Mouse (Mus musculus): ENCODE measurements around the gene Atoh7. TPM values are rescaled to one million over a fixed set of nuclear protein-coding genes. Genes with fewer than 3 reads are reported as not detected.

Gene Atoh7
- polyA plus RNA-seq, 1 experiment from 2014 or later, result not detected

Other genes starting within 250 kb of the Atoh7 start
- 34.1 and 35.3 TPM in 2 replicates for gene Tet1, start 190.7 kb upstream of the Atoh7 start, polyA plus RNA-seq (2014; fragmentation: Nextera tagmentation; extraction: Ambion mirVana)
- 10.0 and 16.0 TPM in 2 replicates for gene Slc25a16, start 179.0 kb upstream of the Atoh7 start, polyA plus RNA-seq (2014; fragmentation: Nextera tagmentation; extraction: Ambion mirVana)
- 20.5 and 27.2 TPM in 2 replicates for gene Dna2, start 152.6 kb upstream of the Atoh7 start, polyA plus RNA-seq (2014; fragmentation: Nextera tagmentation; extraction: Ambion mirVana)
- gene Rufy2, start 119.4 kb upstream of the Atoh7 start, polyA plus RNA-seq (2014; fragmentation: Nextera tagmentation; extraction: Ambion mirVana), result 19.7 and 28.4 TPM in 2 replicates
- 82.2 and 86.8 TPM in 2 replicates for gene Hnrnph3, start 75.4 kb upstream of the Atoh7 start, polyA plus RNA-seq (2014; fragmentation: Nextera tagmentation; extraction: Ambion mirVana)
- gene Pbld2, start 75.3 kb upstream of the Atoh7 start, polyA plus RNA-seq (2014; fragmentation: Nextera tagmentation; extraction: Ambion mirVana), result 1.9 and 2.7 TPM in 2 replicates
- gene Pbld1, start 39.5 kb upstream of the Atoh7 start, polyA plus RNA-seq (2014; fragmentation: Nextera tagmentation; extraction: Ambion mirVana), result 4.8 and 5.1 TPM in 2 replicates
- gene Mypn, start 104.3 kb downstream of the Atoh7 start, polyA plus RNA-seq (2014; fragmentation: Nextera tagmentation; extraction: Ambion mirVana), result not detected in 2 replicates
- 36.7 and 53.8 TPM in 2 replicates for gene Herc4, start 144.2 kb downstream of the Atoh7 start, polyA plus RNA-seq (2014; fragmentation: Nextera tagmentation; extraction: Ambion mirVana)